Mouse (Mus musculus): Measurements from ENCODE around the gene Alkbh4. TPM values are rescaled to one million over a fixed set of nuclear protein-coding genes. Genes with fewer than 3 reads are reported as not detected.

The Alkbh4 gene
- 21.6 and 22.7 TPM in 2 replicates for polyA plus RNA-seq (2015; fragmentation: Nextera tagmentation; extraction: Ambion mirVana)

- H3K27me3 ChIP-seq = no peaks in the 10 kb centered on the region
- H3K4me3 ChIP-seq (replicated peaks) = peak within 1 kb of the TSS; percentile 62
- H3K9ac ChIP-seq = peak within 1 kb of the TSS; percentile 72
- H3K4me1 ChIP-seq = peaks cover 24% of the 10 kb centered on the region
- no peaks in the 10 kb centered on the region for H3K9me3 ChIP-seq (replicated peaks)
- H3K27ac ChIP-seq (replicated peaks) = peak within 1 kb of the TSS; percentile 71
- peaks cover 43% of the 10 kb centered on the region for H3K36me3 ChIP-seq
- peak within 1 kb of the TSS; percentile 57 for H3K4me2 ChIP-seq (replicated peaks)
- WGBS = under 1% methylated on average over 60 of the region's 60 CpGs
- peak; percentile 94 for ATAC-seq (ENCODE audit: insufficient number of reproducible peaks, low FRiP score, low TSS enrichment, low read depth)
Measured at GRCm38 (mm10) chr5:136135571-136136291, at the start of gene Alkbh4, which contains the start of gene Lrwd1. TSS of gene Alkbh4 (plus strand) at chr5:136136146. TSS of gene Lrwd1 (minus strand) at chr5:136136074.

GRCm38 (mm10) chr5:136086290-136086689, 49.7 kb upstream of the Alkbh4 start:
- 0 out of 2 replicates have a peak, but pooled peaks cover 6% of the 10 kb centered on the region for H3K27me3 ChIP-seq

GRCm38 (mm10) chr5:136088821-136089575, 46.9 kb upstream of the Alkbh4 start:
- no peak overlapping the region for H3K27ac ChIP-seq (replicated peaks)
- H3K4me3 ChIP-seq (replicated peaks) = no peak overlapping the region
- H3K4me1 ChIP-seq = peaks cover 16% of the 10 kb centered on the region
- WGBS = 17% methylated on average over 14 of the region's 14 CpGs
- H3K9ac ChIP-seq = no peak overlapping the region
- 0 out of 2 replicates have a peak, but pooled peaks cover 6% of the 10 kb centered on the region for H3K27me3 ChIP-seq
- H3K4me2 ChIP-seq (replicated peaks) = no peak overlapping the region
- no peak for ATAC-seq (ENCODE audit: insufficient number of reproducible peaks, low FRiP score, low TSS enrichment, low read depth)
- H3K36me3 ChIP-seq = 0 out of 2 replicates have a peak, but pooled peaks cover 3% of the 10 kb centered on the region
- H3K9me3 ChIP-seq (replicated peaks) = no peaks in the 10 kb centered on the region

More at GRCm38 (mm10) chr5:136086290-136086689, 49.7 kb upstream of the Alkbh4 start:
- no peak for ATAC-seq (ENCODE audit: insufficient number of reproducible peaks, low FRiP score, low TSS enrichment, low read depth)
- H3K27ac ChIP-seq (replicated peaks) = no peak overlapping the region
- peaks cover 24% of the 10 kb centered on the region for H3K4me1 ChIP-seq
- H3K4me2 ChIP-seq (replicated peaks) = no peak overlapping the region
- H3K9me3 ChIP-seq (replicated peaks) = no peaks in the 10 kb centered on the region
- no peak overlapping the region for H3K9ac ChIP-seq
- H3K36me3 ChIP-seq = 0 out of 2 replicates have a peak, but pooled peaks cover 3% of the 10 kb centered on the region
- 84% methylated on average over 8 of the region's 8 CpGs for WGBS
- H3K4me3 ChIP-seq (replicated peaks) = no peak overlapping the region

GRCm38 (mm10) chr5:136091927-136092326, 44.0 kb upstream of the Alkbh4 start:
- ATAC-seq (ENCODE audit: insufficient number of reproducible peaks, low FRiP score, low TSS enrichment, low read depth) = no peak
- H3K36me3 ChIP-seq = 0 out of 2 replicates have a peak, but pooled peaks cover 3% of the 10 kb centered on the region
- no peak overlapping the region for H3K9ac ChIP-seq
- H3K27me3 ChIP-seq = no peaks in the 10 kb centered on the region
- 52% methylated on average over 5 of the region's 5 CpGs for WGBS
- H3K9me3 ChIP-seq (replicated peaks) = no peaks in the 10 kb centered on the region
- H3K4me2 ChIP-seq (replicated peaks) = no peak overlapping the region
- no peaks in the 10 kb centered on the region for H3K4me1 ChIP-seq
- H3K27ac ChIP-seq (replicated peaks) = no peak overlapping the region
- H3K4me3 ChIP-seq (replicated peaks) = no peak overlapping the region

GRCm38 (mm10) chr5:136094249-136095010, 41.5 kb upstream of the Alkbh4 start:
- H3K4me1 ChIP-seq = no peaks in the 10 kb centered on the region
- no peak overlapping the region for H3K4me2 ChIP-seq (replicated peaks)
- no peak overlapping the region for H3K4me3 ChIP-seq (replicated peaks)
- H3K27me3 ChIP-seq = no peaks in the 10 kb centered on the region
- 0 out of 2 replicates have a peak, but pooled peaks cover 3% of the 10 kb centered on the region for H3K36me3 ChIP-seq
- H3K9ac ChIP-seq = no peak overlapping the region
- no peak overlapping the region for H3K27ac ChIP-seq (replicated peaks)
- ATAC-seq (ENCODE audit: insufficient number of reproducible peaks, low FRiP score, low TSS enrichment, low read depth) = peak; percentile 77
- H3K9me3 ChIP-seq (replicated peaks) = no peaks in the 10 kb centered on the region
- 45% methylated on average over 8 of the region's 8 CpGs for WGBS

GRCm38 (mm10) chr5:136095089-136095488, 40.9 kb upstream of the Alkbh4 start:
- Histone ChIP-seq H3K4me3 (replicated peaks) (no peak overlapping the region), H3K9me3 (replicated peaks) (no peaks in the 10 kb centered on the region), H3K27me3 (no peaks in the 10 kb centered on the region), H3K4me2 (replicated peaks) (no peak overlapping the region), H3K36me3 (0 out of 2 replicates have a peak, but pooled peaks cover 3% of the 10 kb centered on the region), H3K4me1 (no peaks in the 10 kb centered on the region), H3K9ac (no peak overlapping the region), H3K27ac (replicated peaks) (no peak overlapping the region)
- ATAC-seq (ENCODE audit: insufficient number of reproducible peaks, low FRiP score, low TSS enrichment, low read depth) = no peak
- WGBS = 65% methylated on average over 7 of the region's 7 CpGs

GRCm38 (mm10) chr5:136098536-136098935, 37.4 kb upstream of the Alkbh4 start:
- WGBS = 85% methylated on average over 10 of the region's 10 CpGs
- no peak overlapping the region for H3K9ac ChIP-seq
- H3K4me3 ChIP-seq (replicated peaks) = no peak overlapping the region
- peaks cover 10% of the 10 kb centered on the region; the same call in 1 of the 2 replicates for H3K27me3 ChIP-seq
- H3K4me1 ChIP-seq = peaks cover 9% of the 10 kb centered on the region
- no peaks in the 10 kb centered on the region for H3K9me3 ChIP-seq (replicated peaks)
- no peak overlapping the region for H3K27ac ChIP-seq (replicated peaks)
- no peaks in the 10 kb centered on the region for H3K36me3 ChIP-seq
- H3K4me2 ChIP-seq (replicated peaks) = no peak overlapping the region
- ATAC-seq (ENCODE audit: insufficient number of reproducible peaks, low FRiP score, low TSS enrichment, low read depth) = no peak

- peaks cover 9% of the 10 kb centered on the region for H3K4me1 ChIP-seq
- 6% methylated on average over 41 of the region's 41 CpGs for WGBS
- no peaks in the 10 kb centered on the region for H3K9me3 ChIP-seq (replicated peaks)
- peak overlapping the region; percentile 71 for H3K4me2 ChIP-seq (replicated peaks)
- H3K27ac ChIP-seq (replicated peaks) = no peak overlapping the region
- peaks cover 10% of the 10 kb centered on the region; the same call in 1 of the 2 replicates for H3K27me3 ChIP-seq
- peak overlapping the region; percentile 34 for H3K4me3 ChIP-seq (replicated peaks)
- peak; percentile 71 for ATAC-seq (ENCODE audit: insufficient number of reproducible peaks, low FRiP score, low TSS enrichment, low read depth)
- H3K9ac ChIP-seq = no peak overlapping the region
- no peaks in the 10 kb centered on the region; the same call in 1 of the 2 replicates for H3K36me3 ChIP-seq
Measured at GRCm38 (mm10) chr5:136102099-136102820, 33.7 kb upstream of the Alkbh4 start.

GRCm38 (mm10) chr5:136104511-136104910, 31.4 kb upstream of the Alkbh4 start:
- H3K9me3 ChIP-seq (replicated peaks) = no peaks in the 10 kb centered on the region
- 79% methylated on average over 5 of the region's 5 CpGs for WGBS
- no peak overlapping the region for H3K27ac ChIP-seq (replicated peaks)
- ATAC-seq (ENCODE audit: insufficient number of reproducible peaks, low FRiP score, low TSS enrichment, low read depth) = no peak
- no peaks in the 10 kb centered on the region; the same call in 1 of the 2 replicates for H3K36me3 ChIP-seq
- H3K4me1 ChIP-seq = peaks cover 9% of the 10 kb centered on the region
- H3K9ac ChIP-seq = no peak overlapping the region
- no peak overlapping the region for H3K4me3 ChIP-seq (replicated peaks)
- peaks cover 10% of the 10 kb centered on the region; the same call in 1 of the 2 replicates for H3K27me3 ChIP-seq
- H3K4me2 ChIP-seq (replicated peaks) = no peak overlapping the region

GRCm38 (mm10) chr5:136108486-136108885, 27.5 kb upstream of the Alkbh4 start:
- H3K4me1 ChIP-seq = no peaks in the 10 kb centered on the region
- H3K36me3 ChIP-seq = no peaks in the 10 kb centered on the region; the same call in 1 of the 2 replicates
- H3K27ac ChIP-seq (replicated peaks) = no peak overlapping the region
- H3K9me3 ChIP-seq (replicated peaks) = no peaks in the 10 kb centered on the region
- no peak overlapping the region for H3K4me2 ChIP-seq (replicated peaks)
- WGBS = 45% methylated on average over 2 of the region's 2 CpGs
- H3K9ac ChIP-seq = no peak overlapping the region
- no peaks in the 10 kb centered on the region for H3K27me3 ChIP-seq
- no peak for ATAC-seq (ENCODE audit: insufficient number of reproducible peaks, low FRiP score, low TSS enrichment, low read depth)
- H3K4me3 ChIP-seq (replicated peaks) = no peak overlapping the region
